11 mouse cellular contexts compared by ENCODE assay signal in the genomic region with DNA sequence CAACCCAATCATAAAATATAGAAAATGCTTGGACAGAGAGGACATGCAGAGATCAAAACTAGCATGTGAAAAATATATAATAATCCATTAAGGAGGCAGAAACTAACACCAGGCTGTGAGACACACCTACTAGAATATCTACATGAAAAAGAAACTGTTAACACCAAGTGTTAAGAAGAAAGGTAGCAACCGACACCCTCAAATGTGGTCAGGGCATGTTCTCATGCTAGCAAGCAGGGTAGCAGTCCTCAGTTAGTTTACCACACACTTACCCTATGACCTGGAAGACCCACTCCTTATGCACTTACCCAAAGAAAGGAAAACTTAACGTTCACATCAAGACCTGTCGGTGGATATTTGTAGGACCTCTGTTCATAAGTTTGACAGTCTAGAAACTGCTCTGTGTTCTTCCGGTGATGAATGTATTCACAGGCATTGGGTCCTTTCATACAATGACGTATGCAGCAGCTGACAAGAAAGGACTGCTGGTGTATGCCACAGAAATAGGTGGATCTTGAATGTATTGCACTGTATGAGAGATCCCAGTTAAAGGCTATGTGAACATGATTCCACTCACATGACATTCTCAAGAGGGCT. TPM values are rescaled to one million over a fixed set of nuclear protein-coding genes. Genes with fewer than 3 reads are reported as not detected.
DNase-seq lines count a peak whose midpoint lies in the region; ATAC-seq lines count a peak whose summit lies in the region.
"Had no signal": no experiment of that assay in that cellular context is flagged by ENCODE, and none has a peak within 500 bp of the region (broad histone marks: within the 10 kb centered on the region; RNA-seq: fewer than 3 reads in every experiment).

Ntrk3 (minus strand) TSS at position 399 of the 597 bp plus-strand sequence.

- H3K9ac ChIP-seq in hindbrain, embryonic 13.5 days, result no peak within 1 kb of the TSS
- no peak within 1 kb of the TSS for H3K9ac ChIP-seq in hindbrain, embryonic 11.5 days (ENCODE audit: low read depth, low read length)
- no peak within 1 kb of the TSS for H3K9ac ChIP-seq in hindbrain, embryonic 16.5 days (ENCODE audit: low read depth, low read length)
- no peak within 1 kb of the TSS for H3K9ac ChIP-seq in heart, embryonic 11.5 days (ENCODE audit: low read depth, low read length)
- H3K9ac ChIP-seq: embryonic facial prominence, embryonic 12.5 days had no signal

- no peaks in the 10 kb centered on the region for H3K9me3 ChIP-seq in hindbrain, embryonic 13.5 days
- no peaks in the 10 kb centered on the region for H3K9me3 ChIP-seq in hindbrain, embryonic 11.5 days (ENCODE audit: control insufficient read depth, low read length)
- no peaks in the 10 kb centered on the region for H3K9me3 ChIP-seq in hindbrain, embryonic 16.5 days (ENCODE audit: control insufficient read depth, low read length)
- no peaks in the 10 kb centered on the region for H3K9me3 ChIP-seq in heart, embryonic 11.5 days (replicated peaks; ENCODE audit: control insufficient read depth, low read length)
- H3K9me3 ChIP-seq: embryonic facial prominence, embryonic 12.5 days had no signal

- no peaks in the 10 kb centered on the region for H3K27me3 ChIP-seq in hindbrain, embryonic 13.5 days
- H3K27me3 ChIP-seq in hindbrain, embryonic 11.5 days (ENCODE audit: control insufficient read depth, insufficient read depth, low read length), result no peaks in the 10 kb centered on the region
- no peaks in the 10 kb centered on the region for H3K27me3 ChIP-seq in hindbrain, embryonic 16.5 days (replicated peaks; ENCODE audit: control insufficient read depth, insufficient read depth, low read length)
- no peaks in the 10 kb centered on the region for H3K27me3 ChIP-seq in heart, embryonic 11.5 days (ENCODE audit: control insufficient read depth, insufficient read depth, low read length)
- H3K27me3 ChIP-seq: embryonic facial prominence, embryonic 12.5 days had no signal

- H3K27ac ChIP-seq in hindbrain, embryonic 13.5 days, result no peak within 1 kb of the TSS
- no peak within 1 kb of the TSS for H3K27ac ChIP-seq in hindbrain, embryonic 11.5 days (ENCODE audit: low read depth, low read length)
- H3K27ac ChIP-seq in hindbrain, embryonic 16.5 days (ENCODE audit: low read depth, low read length), result no peak within 1 kb of the TSS
- H3K27ac ChIP-seq in heart, embryonic 11.5 days (ENCODE audit: low read depth, low read length), result no peak within 1 kb of the TSS
- H3K27ac ChIP-seq: embryonic facial prominence, embryonic 12.5 days; stomach, postnatal 0 days had no signal

- no peak within 1 kb of the TSS for H3K4me2 ChIP-seq in hindbrain, embryonic 13.5 days
- H3K4me2 ChIP-seq in hindbrain, embryonic 11.5 days (replicated peaks; ENCODE audit: low read depth, low read length), result no peak within 1 kb of the TSS
- H3K4me2 ChIP-seq in hindbrain, embryonic 16.5 days (ENCODE audit: low read length), result no peak within 1 kb of the TSS
- no peak within 1 kb of the TSS for H3K4me2 ChIP-seq in heart, embryonic 11.5 days
- H3K4me2 ChIP-seq: embryonic facial prominence, embryonic 12.5 days had no signal

- no peak within 1 kb of the TSS for H3K4me3 ChIP-seq in hindbrain, embryonic 13.5 days
- H3K4me3 ChIP-seq in hindbrain, embryonic 11.5 days (ENCODE audit: low read depth, low read length), result no peak within 1 kb of the TSS
- H3K4me3 ChIP-seq in hindbrain, embryonic 16.5 days (ENCODE audit: low read length), result no peak within 1 kb of the TSS
- H3K4me3 ChIP-seq in heart, embryonic 11.5 days (ENCODE audit: low read depth, low read length), result no peak within 1 kb of the TSS
- H3K4me3 ChIP-seq: embryonic facial prominence, embryonic 12.5 days had no signal

- no peak for ATAC-seq in hindbrain, embryonic 13.5 days (ENCODE audit: low FRiP score)
- no peak for ATAC-seq in hindbrain, embryonic 11.5 days (ENCODE audit: low FRiP score)
- peak; percentile 94 for ATAC-seq in activated CD4-positive, CD25-positive, alpha-beta regulatory T cell, adult 4 months
- no peak for ATAC-seq in hindbrain, embryonic 16.5 days
- ATAC-seq in heart, embryonic 11.5 days (replicated peaks; ENCODE audit: insufficient number of reproducible peaks, low FRiP score, low TSS enrichment), result no peak
- ATAC-seq: lung, postnatal 0 days had no signal

- H3K4me1 ChIP-seq in hindbrain, embryonic 13.5 days (replicated peaks), result no peaks in the 10 kb centered on the region
- H3K4me1 ChIP-seq in hindbrain, embryonic 11.5 days (replicated peaks; ENCODE audit: control insufficient read depth, insufficient read depth, low read length), result no peaks in the 10 kb centered on the region
- no peaks in the 10 kb centered on the region for H3K4me1 ChIP-seq in hindbrain, embryonic 16.5 days (ENCODE audit: control insufficient read depth, insufficient read depth, low read depth, low read length)
- no peaks in the 10 kb centered on the region for H3K4me1 ChIP-seq in heart, embryonic 11.5 days (ENCODE audit: control insufficient read depth, insufficient read depth, low read length)
- H3K4me1 ChIP-seq: embryonic facial prominence, embryonic 12.5 days had no signal

- H3K36me3 ChIP-seq in hindbrain, embryonic 13.5 days, result no peaks in the 10 kb centered on the region
- H3K36me3 ChIP-seq in hindbrain, embryonic 11.5 days (ENCODE audit: control insufficient read depth, insufficient read depth, low read length), result no peaks in the 10 kb centered on the region
- H3K36me3 ChIP-seq in hindbrain, embryonic 16.5 days (ENCODE audit: control insufficient read depth, insufficient read depth, low read length), result no peaks in the 10 kb centered on the region
- H3K36me3 ChIP-seq in heart, embryonic 11.5 days (ENCODE audit: control insufficient read depth, insufficient read depth, low read length), result no peaks in the 10 kb centered on the region
- H3K36me3 ChIP-seq: embryonic facial prominence, embryonic 12.5 days had no signal

- WGBS in hindbrain, embryonic 13.5 days, result 81% methylated on average over 5 of the region's 5 CpGs
- 89% methylated on average over 5 of the region's 5 CpGs for WGBS in hindbrain, embryonic 11.5 days
- 86% methylated on average over 5 of the region's 5 CpGs for WGBS in hindbrain, embryonic 16.5 days
- 79% methylated on average over 5 of the region's 5 CpGs for WGBS in heart, embryonic 11.5 days (ENCODE audit: insufficient replicate concordance)

- DNase-seq in hindbrain, embryonic 11.5 days (ENCODE audit: low spot score), result no peak
- peak; percentile 82 for DNase-seq in naive thymus-derived CD4-positive, alpha-beta T cell, adult 2 months (ENCODE audit: low read depth)
- DNase-seq in frontal cortex, postnatal 10 days (ENCODE audit: low spot score in 2 of 2), result no peak
- no peak for DNase-seq in frontal cortex, postnatal 25 days (ENCODE audit: low spot score in 2 of 2)

RNA-seq across cellular contexts. Expression of gene Ntrk3, which starts in this region (rescaled TPM):
- polyA plus RNA-seq in hindbrain, embryonic 13.5 days (2015; fragmentation: Nextera tagmentation; extraction: Ambion mirVana), result 21.1 and 22.6 TPM in 2 replicates
- 7.9 and 8.0 TPM in 2 replicates for polyA plus RNA-seq in hindbrain, embryonic 11.5 days (2014; fragmentation: Nextera tagmentation; extraction: Ambion mirVana)
- polyA plus RNA-seq in activated CD4-positive, CD25-positive, alpha-beta regulatory T cell, adult 4 months (2017; shearing (Covaris generic)), result 10 to 100 TPM in 1 of 2 experiments, 1 to 10 TPM in 1; 10.0 to 10.3 TPM
- polyA plus RNA-seq in hindbrain, embryonic 16.5 days (2015; fragmentation: Nextera tagmentation; extraction: Ambion mirVana), result 23.8 and 24.1 TPM in 2 replicates
- polyA plus RNA-seq in heart, embryonic 11.5 days (2014; fragmentation: Nextera tagmentation; extraction: Ambion mirVana), result 1.1 and 1.8 TPM in 2 replicates
